Mouse (Mus musculus) liver, adult 2 months (tissue): ENCODE data around the gene Pgm5.
"Not testable (repeated sequence)": the region's sequence is repeated elsewhere in the genome, so short reads cannot be mapped to it uniquely, and the experiment has no call there.

Experiments
- CTCF ChIP-seq: fragments of 200-500 bp; IDR thresholded peaks from 2 replicates; pipeline ENCODE4 v1.5.1; 2011; ENCODE audit warnings: low read depth, low read length, control low read depth
- POLR2A ChIP-seq: fragments of 200-500 bp; IDR thresholded peaks from 2 replicates; pipeline ENCODE4 v1.6.1; 2011; ENCODE audit warnings: low read length, control low read depth; ENCODE audit not compliant: insufficient read depth; ENCODE audit errors: extremely low read depth

- not testable (repeated sequence) for TF ChIP-seq CTCF, POLR2A
Measured at GRCm38 (mm10) chr19:24875129-24875870, 13.6 kb upstream of the Pgm5 start, which contains the start of gene Gm10053.
